Mouse (Mus musculus) ES-Bruce4 (cell line): ENCODE data around the gene Lmtk2. TPM values are rescaled to one million over a fixed set of nuclear protein-coding genes. Genes with fewer than 3 reads are reported as not detected.

Experiments used
- H3K27ac ChIP-seq: 2 replicates; pipeline ENCODE4 v1.5.1; 2012; ENCODE audit warnings: low read length, inconsistent platforms; ENCODE audit not compliant: insufficient read depth
- H3K27me3 ChIP-seq: 2 replicates; pipeline ENCODE4 v1.6.1; 2012; ENCODE audit warnings: mild to moderate bottlenecking, low read length, inconsistent platforms; ENCODE audit not compliant: control insufficient read depth, poor library complexity, insufficient read depth, severe bottlenecking
- H3K36me3 ChIP-seq: 2 replicates; pipeline ENCODE4 v1.6.1; 2012; ENCODE audit warnings: inconsistent platforms, mild to moderate bottlenecking, low read length, moderate library complexity; ENCODE audit not compliant: control insufficient read depth, poor library complexity, insufficient read depth, severe bottlenecking
- H3K4me1 ChIP-seq: one replicate; pipeline ENCODE4 v1.8.1; 2011; ENCODE audit warnings: low read length; ENCODE audit not compliant: control insufficient read depth, insufficient read depth
- H3K4me3 ChIP-seq: 2 replicates; pipeline ENCODE4 v1.5.1; 2011; ENCODE audit warnings: low read depth, mild to moderate bottlenecking, low read length
- H3K9ac ChIP-seq: 2 replicates; pipeline ENCODE4 v1.6.1; 2012; ENCODE audit warnings: low read depth, mild to moderate bottlenecking, inconsistent platforms; ENCODE audit not compliant: poor library complexity, severe bottlenecking
- H3K9me3 ChIP-seq: replicated peaks from 2 replicates; pipeline ENCODE4 v1.6.1; 2012; ENCODE audit warnings: mild to moderate bottlenecking, low read length, inconsistent platforms; ENCODE audit not compliant: control insufficient read depth, poor library complexity, insufficient read depth, severe bottlenecking
- CTCF ChIP-seq: IDR thresholded peaks from one replicate; pipeline ENCODE4 v1.8.1; 2011; ENCODE audit warnings: low read depth, low read length
- EP300 ChIP-seq: IDR thresholded peaks from 2 replicates; pipeline ENCODE4 v1.6.1; 2011; ENCODE audit warnings: low read depth, low read length; ENCODE audit not compliant: insufficient read depth
- POLR2A ChIP-seq: IDR thresholded peaks from one replicate; pipeline ENCODE4 v1.8.1; 2011; ENCODE audit warnings: low read length; ENCODE audit not compliant: insufficient read depth
- polyA plus RNA-seq: library from polyadenylated mRNA; stranded (reverse); fragments of >200 nt; gene quantifications from 2 replicates; pipeline ENCODE4 v1.2.4, GENCODE M21; 2011; ENCODE audit warnings: low read depth; ENCODE audit not compliant: missing spikeins, insufficient read depth, insufficient read length

The Lmtk2 gene
- polyA plus RNA-seq, 1 experiment: 47.1 TPM

GRCm38 (mm10) chr5:144223503-144223862 is 123.2 kb downstream of the Lmtk2 start, which contains the start of gene Tecpr1:
Gene Tecpr1 (minus strand): TSS chr5:144223615.
- H3K27ac ChIP-seq: no peak within 1 kb of the TSS
- H3K4me3 ChIP-seq: peak within 1 kb of the TSS; percentile 98
- H3K9ac ChIP-seq: peak within 1 kb of the TSS; percentile 69
- no peaks in the 10 kb centered on the region for H3K9me3 ChIP-seq
- H3K27me3 ChIP-seq: no peaks in the 10 kb centered on the region
- peak; percentile 37 for TF ChIP-seq POLR2A
- no peak for TF ChIP-seq EP300
- no peak for TF ChIP-seq CTCF
- H3K4me1 ChIP-seq: peaks cover 3% of the 10 kb centered on the region
- H3K36me3 ChIP-seq: no peaks in the 10 kb centered on the region

- H3K4me3 ChIP-seq: peak overlapping the region; percentile 98
- H3K27me3 ChIP-seq: no peaks in the 10 kb centered on the region
- H3K9me3 ChIP-seq: no peaks in the 10 kb centered on the region
- no peak overlapping the region for H3K27ac ChIP-seq
- TF ChIP-seq POLR2A: no peak
- no peak for TF ChIP-seq CTCF
- TF ChIP-seq EP300: no peak
- H3K9ac ChIP-seq: peak overlapping the region; percentile 69
- H3K4me1 ChIP-seq: peaks cover 3% of the 10 kb centered on the region
- no peaks in the 10 kb centered on the region for H3K36me3 ChIP-seq
Measured at GRCm38 (mm10) chr5:144223899-144224816, 123.9 kb downstream of the Lmtk2 start.

- H3K36me3 ChIP-seq: no peaks in the 10 kb centered on the region
- no peak overlapping the region for H3K27ac ChIP-seq
- H3K27me3 ChIP-seq: no peaks in the 10 kb centered on the region
- peak overlapping the region; percentile 62 for H3K4me3 ChIP-seq
- no peak for TF ChIP-seq POLR2A
- no peak for TF ChIP-seq EP300
- TF ChIP-seq CTCF: no peak
- no peaks in the 10 kb centered on the region for H3K4me1 ChIP-seq
- no peaks in the 10 kb centered on the region for H3K9me3 ChIP-seq
- no peak overlapping the region for H3K9ac ChIP-seq
Measured at GRCm38 (mm10) chr5:144226220-144226619, 126.0 kb downstream of the Lmtk2 start.

- no peak overlapping the region for H3K4me3 ChIP-seq
- H3K36me3 ChIP-seq: no peaks in the 10 kb centered on the region
- TF ChIP-seq EP300 (no peak), CTCF (no peak), POLR2A (no peak)
- no peak overlapping the region for H3K9ac ChIP-seq
- H3K4me1 ChIP-seq: no peaks in the 10 kb centered on the region
- H3K9me3 ChIP-seq: no peaks in the 10 kb centered on the region
- no peak overlapping the region for H3K27ac ChIP-seq
- no peaks in the 10 kb centered on the region for H3K27me3 ChIP-seq
Measured at GRCm38 (mm10) chr5:144230216-144230615, 130.0 kb downstream of the Lmtk2 start.

- no peaks in the 10 kb centered on the region for H3K9me3 ChIP-seq
- no peak overlapping the region for H3K4me3 ChIP-seq
- H3K27me3 ChIP-seq: no peaks in the 10 kb centered on the region
- H3K4me1 ChIP-seq: no peaks in the 10 kb centered on the region
- H3K9ac ChIP-seq: no peak overlapping the region
- H3K27ac ChIP-seq: no peak overlapping the region
- TF ChIP-seq POLR2A: no peak
- TF ChIP-seq CTCF: no peak
- TF ChIP-seq EP300: no peak
- H3K36me3 ChIP-seq: no peaks in the 10 kb centered on the region
Measured at GRCm38 (mm10) chr5:144231410-144231809, 131.2 kb downstream of the Lmtk2 start.

GRCm38 (mm10) chr5:144232531-144232930 is 132.3 kb downstream of the Lmtk2 start:
- Histone ChIP-seq H3K27ac (no peak overlapping the region), H3K36me3 (no peaks in the 10 kb centered on the region), H3K27me3 (no peaks in the 10 kb centered on the region), H3K9ac (no peak overlapping the region), H3K4me3 (no peak overlapping the region), H3K9me3 (no peaks in the 10 kb centered on the region), H3K4me1 (no peaks in the 10 kb centered on the region)
- TF ChIP-seq CTCF: no peak
- no peak for TF ChIP-seq EP300
- TF ChIP-seq POLR2A: no peak
